Mouse (Mus musculus) liver, embryonic 13.5 days (tissue): ENCODE results near the gene Camta1. TPM values are rescaled to one million over a fixed set of nuclear protein-coding genes. Genes with fewer than 3 reads are reported as not detected.
A peak's percentile ranks its signal among the peaks of the same experiment; 100 is the strongest.

Experiments
- ATAC-seq: fragments of 200-750 bp; cut with Nextera tagmentation; 2 replicates; pipeline ENCODE4 v1.8.0; 2017; ENCODE audit warnings: low read depth, mild to moderate bottlenecking, moderate number of reproducible peaks, moderate library complexity
- DNase-seq: peaks from one replicate; pipeline ENCODE4 v3.0.0; 2022
- H3K27ac ChIP-seq: fragments of 300-500 bp; sonication (generic); 2 replicates; pipeline ENCODE4 v1.5.1; 2015; ENCODE audit warnings: moderate library complexity, mild to moderate bottlenecking, inconsistent platforms
- H3K27me3 ChIP-seq: fragments of 300-500 bp; sonication (generic); 2 replicates; pipeline ENCODE4 v1.6.1; 2015; ENCODE audit warnings: mild to moderate bottlenecking, inconsistent platforms
- H3K36me3 ChIP-seq: fragments of 300-500 bp; sonication (generic); 2 replicates; pipeline ENCODE4 v1.6.1; 2015; ENCODE audit warnings: mild to moderate bottlenecking, inconsistent platforms
- H3K4me1 ChIP-seq: fragments of 300-500 bp; sonication (generic); replicated peaks from 2 replicates; pipeline ENCODE4 v1.6.1; 2015; ENCODE audit warnings: inconsistent platforms
- H3K4me2 ChIP-seq: fragments of 300-500 bp; sonication (generic); 2 replicates; pipeline ENCODE4 v1.6.1; 2015; ENCODE audit warnings: inconsistent platforms, mild to moderate bottlenecking, moderate library complexity
- H3K4me3 ChIP-seq: fragments of 300-500 bp; sonication (generic); replicated peaks from 2 replicates; pipeline ENCODE4 v1.5.1; 2015; ENCODE audit warnings: mild to moderate bottlenecking, inconsistent platforms
- H3K9ac ChIP-seq: fragments of 300-500 bp; sonication (generic); 2 replicates; pipeline ENCODE4 v1.6.1; 2015; ENCODE audit warnings: mild to moderate bottlenecking, inconsistent platforms
- H3K9me3 ChIP-seq: fragments of 300-500 bp; sonication (generic); replicated peaks from 2 replicates; pipeline ENCODE4 v1.6.1; 2016; ENCODE audit warnings: inconsistent platforms
- WGBS: fragments of 180-500 bp; shearing (Covaris S2); methylation state at CpG from one replicate; pipeline ENCODE4 v1.1.7; 2015; ENCODE audit not compliant: insufficient replicate concordance; 5-methylcytosine and 5-hydroxymethylcytosine counted together
- polyA plus RNA-seq: library from polyadenylated mRNA; unstranded; fragments of >200 nt; fragmentation: Nextera tagmentation; extraction: Ambion mirVana; gene quantifications from 2 replicates; pipeline ENCODE4 v1.2.1, GENCODE M21; 2015

Camta1 gene
- polyA plus RNA-seq, 1 experiment from 2014 or later = 43.6 TPM

DNA sequence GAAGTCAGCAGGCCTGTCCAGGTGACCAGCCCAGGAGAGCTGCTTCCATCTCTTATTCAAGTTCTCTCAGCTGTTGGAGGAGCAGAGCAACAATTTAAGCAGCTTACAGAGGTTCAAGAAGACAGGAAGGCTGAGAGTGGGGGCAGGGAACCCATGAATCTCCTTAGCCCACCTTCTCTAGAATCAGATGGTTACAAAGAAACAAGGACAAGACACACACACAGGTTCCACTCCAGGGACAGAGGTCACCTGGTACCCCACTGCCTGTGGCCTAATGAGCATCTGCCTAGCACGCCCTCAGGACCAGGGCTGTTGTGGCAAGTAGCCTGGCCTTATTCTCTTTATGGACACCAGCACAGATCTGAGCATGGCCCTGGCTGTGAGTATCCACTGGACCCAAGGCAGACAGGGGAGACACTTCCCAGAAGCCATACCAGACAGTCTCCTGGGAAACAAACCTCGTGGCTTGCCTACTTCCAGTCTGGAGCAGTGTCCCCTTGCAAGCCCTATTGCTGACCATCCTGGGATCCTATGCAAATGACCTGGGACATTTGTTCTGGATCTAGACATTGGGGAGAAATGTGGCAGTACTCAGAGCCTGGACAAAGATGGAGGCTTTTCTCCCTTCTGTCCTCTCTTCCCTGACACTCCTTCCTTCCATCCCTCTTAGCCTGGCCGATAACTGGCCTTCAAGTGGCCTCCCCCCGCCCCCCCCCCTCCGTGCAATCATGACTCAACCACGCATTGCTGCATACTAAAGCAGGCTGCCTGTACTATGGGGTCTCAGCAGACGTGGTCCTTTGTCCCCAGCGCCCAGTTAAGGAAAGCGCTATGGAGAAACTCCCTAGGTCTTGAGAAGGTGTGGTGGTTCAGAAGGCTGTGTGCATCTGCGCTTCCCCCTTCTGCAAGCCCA, 733.8 kb downstream of the Camta1 start:
- H3K4me1 ChIP-seq = 0 out of 2 replicates have a peak, but pooled peaks cover 4% of the 10 kb centered on the region
- peak overlapping the region; percentile 60 for H3K4me2 ChIP-seq
- no peak for DNase-seq
- no peak for ATAC-seq
- peaks cover 42% of the 10 kb centered on the region for H3K27me3 ChIP-seq
- no peak overlapping the region for H3K27ac ChIP-seq
- no peaks in the 10 kb centered on the region for H3K36me3 ChIP-seq
- no peak overlapping the region for H3K9ac ChIP-seq
- peak overlapping the region; percentile 42; the same call in 1 of the 2 replicates for H3K4me3 ChIP-seq
- no peaks in the 10 kb centered on the region for H3K9me3 ChIP-seq
- WGBS = 11% methylated on average over 9 of the region's 10 CpGs

DNA sequence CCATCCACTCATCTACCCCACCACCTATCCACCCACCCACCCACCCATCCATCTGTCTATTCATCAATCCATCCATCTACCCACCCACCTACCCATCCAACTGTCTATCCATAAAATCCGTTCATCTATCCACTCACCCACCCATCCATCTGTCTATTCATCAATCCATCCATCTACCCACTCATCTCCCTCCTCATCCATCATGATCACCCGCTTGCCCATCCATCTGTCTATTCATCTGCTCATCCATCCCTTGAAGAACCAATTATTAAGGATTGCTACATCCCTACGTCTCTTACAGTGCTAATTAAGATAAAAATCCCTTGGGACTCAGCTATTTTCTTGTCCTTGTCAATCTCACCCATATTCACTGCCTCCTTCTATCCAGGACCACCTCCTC, 742.8 kb downstream of the Camta1 start:
- no peak for ATAC-seq
- no peak for DNase-seq
- no peaks in the 10 kb centered on the region for H3K4me1 ChIP-seq
- H3K4me2 ChIP-seq = no peak overlapping the region
- H3K36me3 ChIP-seq = no peaks in the 10 kb centered on the region
- no peak overlapping the region for H3K27ac ChIP-seq
- no peaks in the 10 kb centered on the region for H3K9me3 ChIP-seq
- no peak overlapping the region for H3K9ac ChIP-seq
- H3K27me3 ChIP-seq = no peaks in the 10 kb centered on the region
- WGBS = 55% methylated on average over 3 of the region's 3 CpGs
- H3K4me3 ChIP-seq = no peak overlapping the region

DNA sequence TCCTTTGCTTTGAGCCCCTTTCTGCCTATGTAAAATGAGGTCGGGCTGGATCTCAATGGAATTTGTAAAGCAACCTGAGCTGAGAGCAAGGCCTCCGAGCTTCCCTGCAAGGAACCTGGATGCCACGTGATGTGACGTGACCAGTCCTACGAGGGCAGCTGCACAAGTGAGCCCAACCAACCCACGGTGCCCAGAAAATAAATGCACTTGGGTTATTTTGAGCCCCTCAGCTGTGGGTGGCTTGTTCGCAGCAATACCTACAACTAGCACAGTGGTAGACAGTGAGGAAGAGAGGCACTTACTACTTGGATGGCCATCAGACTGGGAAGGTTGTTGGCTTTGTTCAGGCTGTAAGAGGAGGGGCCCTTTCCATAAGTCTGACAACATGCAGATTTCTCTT, 747.1 kb downstream of the Camta1 start:
- H3K27ac ChIP-seq = no peak overlapping the region
- H3K9me3 ChIP-seq = no peaks in the 10 kb centered on the region
- no peak overlapping the region for H3K4me2 ChIP-seq
- whole genome bisulfite sequencing = 60% methylated on average over 7 of the region's 7 CpGs
- DNase-seq = no peak
- no peak for ATAC-seq
- H3K27me3 ChIP-seq = peaks cover 23% of the 10 kb centered on the region
- no peak overlapping the region for H3K9ac ChIP-seq
- H3K4me1 ChIP-seq = no peaks in the 10 kb centered on the region
- H3K36me3 ChIP-seq = no peaks in the 10 kb centered on the region
- no peak overlapping the region for H3K4me3 ChIP-seq

DNA sequence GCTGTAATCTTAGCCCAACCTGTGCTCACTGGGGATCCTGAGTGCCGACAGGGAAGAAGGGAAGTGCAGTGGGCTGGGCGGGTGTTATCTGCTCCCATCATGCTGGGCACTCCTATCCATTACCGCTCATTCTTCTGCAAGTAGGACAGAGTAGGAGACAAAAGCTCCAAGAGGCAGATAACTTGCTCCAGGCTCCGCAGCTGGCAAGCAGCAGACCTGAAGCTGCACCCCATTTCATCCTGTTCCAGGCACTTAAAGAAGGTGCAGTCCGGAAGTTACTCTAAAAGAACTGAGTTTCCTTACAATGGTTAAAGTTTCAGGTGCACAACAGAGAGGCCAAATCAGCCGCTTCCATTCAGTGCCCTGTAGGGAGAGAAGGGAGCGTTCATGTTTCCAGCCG, 750.5 kb downstream of the Camta1 start:
- Histone ChIP-seq H3K4me2 (no peak overlapping the region), H3K27ac (no peak overlapping the region), H3K4me3 (no peak overlapping the region), H3K36me3 (no peaks in the 10 kb centered on the region), H3K4me1 (peaks cover 10% of the 10 kb centered on the region), H3K9ac (no peak overlapping the region), H3K9me3 (no peaks in the 10 kb centered on the region), H3K27me3 (peaks cover 57% of the 10 kb centered on the region)
- WGBS = 34% methylated on average over 8 of the region's 8 CpGs
- DNase-seq = no peak
- ATAC-seq = no peak

DNA sequence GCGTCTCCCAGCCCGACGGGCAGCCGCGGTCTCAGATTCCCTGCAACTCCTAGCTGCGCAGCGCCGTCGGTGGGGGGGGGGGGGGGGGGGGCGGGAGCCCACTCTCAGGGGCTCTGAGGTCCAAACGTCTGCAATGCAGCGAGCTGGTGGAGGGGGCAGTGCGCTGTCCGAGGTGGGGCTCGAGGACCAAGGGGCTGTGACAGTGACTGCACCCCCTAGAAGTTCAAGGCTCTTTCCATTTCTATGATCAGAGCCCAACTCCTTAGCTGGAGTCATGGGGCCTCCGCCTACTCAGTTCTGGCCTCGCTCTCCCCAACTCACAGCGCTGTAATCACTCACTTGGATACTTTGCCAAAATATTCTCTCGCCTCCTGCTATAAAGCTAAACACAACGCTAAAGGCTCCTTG, 752.8 kb downstream of the Camta1 start:
- no peak for ATAC-seq
- peaks cover 10% of the 10 kb centered on the region for H3K4me1 ChIP-seq
- no peaks in the 10 kb centered on the region for H3K9me3 ChIP-seq
- no peaks in the 10 kb centered on the region for H3K36me3 ChIP-seq
- DNase-seq = no peak
- no peak overlapping the region for H3K27ac ChIP-seq
- H3K4me3 ChIP-seq = peak overlapping the region; percentile 56
- peaks cover 71% of the 10 kb centered on the region for H3K27me3 ChIP-seq
- H3K9ac ChIP-seq = no peak overlapping the region
- 8% methylated on average over 11 of the region's 20 CpGs for WGBS
- peak overlapping the region; percentile 71 for H3K4me2 ChIP-seq

DNA sequence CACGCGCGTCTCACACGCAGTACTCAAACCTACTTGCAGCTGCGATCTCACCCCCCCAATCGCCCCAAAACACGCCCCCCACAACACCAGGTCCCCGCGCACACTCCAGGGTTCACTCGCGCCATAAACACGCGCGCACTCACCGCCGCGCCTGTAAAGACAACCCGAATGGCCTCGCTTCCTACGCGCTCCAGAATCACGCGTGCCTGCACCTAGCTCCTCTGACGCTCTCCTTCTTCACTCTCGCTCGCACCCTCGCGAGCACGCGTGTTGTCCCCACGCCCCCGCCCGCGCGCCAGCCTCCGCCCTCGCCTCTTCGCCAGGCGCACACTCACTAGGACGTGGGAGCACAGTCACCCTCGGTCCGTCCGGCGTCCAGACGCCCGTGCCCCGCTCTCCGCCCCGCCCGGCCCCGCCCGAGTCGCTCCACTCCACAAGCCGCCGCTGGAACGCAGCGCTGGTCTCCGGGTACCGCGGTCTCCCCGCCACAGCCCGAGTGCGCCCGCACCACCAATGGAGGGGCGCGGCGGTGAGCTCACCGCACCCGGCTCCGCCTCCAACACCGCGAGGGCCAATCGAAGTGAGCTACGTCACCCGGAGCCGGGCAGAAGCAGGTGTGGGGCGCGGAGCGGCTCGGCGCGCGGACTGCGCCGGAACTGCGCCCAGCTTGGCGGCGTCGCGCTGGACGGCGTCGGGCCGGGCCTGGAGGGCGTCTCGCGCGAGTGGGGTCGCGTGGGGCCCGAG, 753.5 kb downstream of the Camta1 start:
- H3K4me2 ChIP-seq = peak overlapping the region; percentile 71
- peak overlapping the region; percentile 56 for H3K4me3 ChIP-seq
- H3K9ac ChIP-seq = no peak overlapping the region
- peaks cover 10% of the 10 kb centered on the region for H3K4me1 ChIP-seq
- peaks cover 71% of the 10 kb centered on the region for H3K27me3 ChIP-seq
- H3K36me3 ChIP-seq = no peaks in the 10 kb centered on the region
- 1% methylated on average over 100 of the region's 101 CpGs for WGBS
- no peaks in the 10 kb centered on the region for H3K9me3 ChIP-seq
- DNase-seq (peak; percentile 6), ATAC-seq (peak; percentile 92)
- H3K27ac ChIP-seq = no peak overlapping the region

DNA sequence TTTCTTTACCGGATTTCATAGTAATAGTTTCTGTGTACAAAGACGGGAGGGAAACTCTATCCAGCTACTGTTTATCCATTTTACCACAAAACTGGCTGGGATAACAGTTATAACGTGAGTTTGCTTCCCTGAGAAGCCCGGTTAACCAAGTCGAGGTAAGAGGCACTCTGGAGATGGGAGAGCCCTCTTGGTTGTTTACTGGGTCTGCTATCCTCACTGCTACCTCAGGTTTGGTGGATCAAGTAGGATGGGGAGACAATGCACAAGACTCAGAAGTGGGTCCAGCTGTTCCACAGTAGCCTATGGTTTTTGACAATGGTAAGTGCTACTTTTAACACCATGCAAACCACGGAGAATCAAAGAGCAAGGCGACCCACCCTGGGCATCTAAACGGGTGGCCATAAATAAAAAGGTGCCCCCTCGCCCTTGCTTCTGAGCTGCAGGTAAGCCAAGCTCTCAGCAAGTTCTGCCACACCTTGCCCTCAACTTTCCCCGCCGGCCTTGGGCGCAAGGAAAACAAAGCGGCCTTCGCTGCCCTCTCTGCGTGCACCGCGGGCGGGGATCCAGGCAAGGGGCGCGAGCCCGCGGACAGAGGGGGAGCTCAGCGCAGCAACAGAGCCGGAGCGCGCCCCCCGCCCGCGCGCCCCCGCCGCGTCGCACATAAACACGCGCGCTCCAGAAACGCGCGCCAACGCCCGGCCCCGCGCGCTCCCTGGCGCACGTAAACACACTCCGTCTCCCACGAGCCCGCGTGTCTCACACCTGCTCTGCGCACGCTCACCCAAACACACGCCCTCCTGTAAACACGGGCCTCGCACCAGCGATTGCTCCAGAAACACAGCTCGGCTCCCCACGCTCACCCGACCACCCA, 754.3 kb downstream of the Camta1 start:
- Histone ChIP-seq H3K27ac (no peak overlapping the region), H3K9me3 (no peaks in the 10 kb centered on the region), H3K9ac (no peak overlapping the region), H3K4me2 (peak overlapping the region; percentile 71), H3K36me3 (no peaks in the 10 kb centered on the region), H3K4me3 (peak overlapping the region; percentile 56), H3K27me3 (peaks cover 71% of the 10 kb centered on the region), H3K4me1 (peaks cover 10% of the 10 kb centered on the region)
- WGBS = 5% methylated on average over 60 of the region's 60 CpGs
- DNase-seq (no peak), ATAC-seq (no peak)

DNA sequence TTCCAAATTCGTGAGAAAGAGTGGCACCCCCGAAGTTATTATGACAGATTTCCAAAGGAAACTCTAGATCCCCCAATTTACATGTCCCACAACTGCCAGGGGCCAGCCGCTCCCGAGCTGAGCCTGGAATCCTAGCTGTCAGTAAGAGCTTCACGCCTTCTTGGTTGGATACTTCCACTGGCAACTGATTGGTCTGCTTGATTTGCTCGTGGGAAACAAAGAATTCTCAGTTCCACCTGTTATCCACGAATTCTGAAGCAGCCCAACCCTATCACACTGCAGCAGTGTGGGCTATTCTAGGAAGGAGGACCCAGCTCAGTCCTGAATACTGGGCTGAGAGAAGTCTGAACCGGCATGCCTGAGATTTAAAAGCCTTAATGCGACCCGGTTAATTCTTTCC, 755.2 kb downstream of the Camta1 start:
- Histone ChIP-seq H3K27me3 (peaks cover 67% of the 10 kb centered on the region), H3K27ac (no peak overlapping the region), H3K4me1 (peaks cover 10% of the 10 kb centered on the region), H3K9ac (no peak overlapping the region), H3K9me3 (no peaks in the 10 kb centered on the region), H3K4me2 (no peak overlapping the region), H3K4me3 (no peak overlapping the region), H3K36me3 (no peaks in the 10 kb centered on the region)
- WGBS = 37% methylated on average over 10 of the region's 10 CpGs
- ATAC-seq (no peak), DNase-seq (no peak)

DNA sequence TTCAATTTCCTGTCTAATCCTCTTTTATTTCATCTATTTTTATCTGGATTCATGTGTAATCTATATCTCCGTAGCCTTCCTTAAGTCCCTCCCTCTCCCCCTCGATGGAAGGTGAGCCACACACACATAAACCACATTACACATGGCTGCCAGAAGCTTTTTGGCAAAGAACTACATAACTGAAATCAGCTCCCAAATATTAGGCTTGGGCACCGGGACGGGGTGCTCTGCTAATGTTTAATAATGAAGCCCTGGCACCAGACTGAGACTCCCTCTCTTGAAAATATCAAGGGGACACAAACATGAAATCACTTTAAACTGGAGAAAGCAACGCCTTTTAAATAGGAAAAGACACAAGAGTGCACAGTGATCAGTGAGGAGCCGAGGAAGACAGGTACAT, 755.8 kb downstream of the Camta1 start:
- Histone ChIP-seq H3K27me3 (peaks cover 61% of the 10 kb centered on the region), H3K4me2 (no peak overlapping the region), H3K9me3 (no peaks in the 10 kb centered on the region; the same call in 1 of the 2 replicates), H3K27ac (no peak overlapping the region), H3K4me1 (peaks cover 10% of the 10 kb centered on the region), H3K4me3 (no peak overlapping the region), H3K36me3 (no peaks in the 10 kb centered on the region), H3K9ac (no peak overlapping the region)
- 61% methylated on average over 6 of the region's 6 CpGs for WGBS
- DNase-seq (no peak), ATAC-seq (no peak)

DNA sequence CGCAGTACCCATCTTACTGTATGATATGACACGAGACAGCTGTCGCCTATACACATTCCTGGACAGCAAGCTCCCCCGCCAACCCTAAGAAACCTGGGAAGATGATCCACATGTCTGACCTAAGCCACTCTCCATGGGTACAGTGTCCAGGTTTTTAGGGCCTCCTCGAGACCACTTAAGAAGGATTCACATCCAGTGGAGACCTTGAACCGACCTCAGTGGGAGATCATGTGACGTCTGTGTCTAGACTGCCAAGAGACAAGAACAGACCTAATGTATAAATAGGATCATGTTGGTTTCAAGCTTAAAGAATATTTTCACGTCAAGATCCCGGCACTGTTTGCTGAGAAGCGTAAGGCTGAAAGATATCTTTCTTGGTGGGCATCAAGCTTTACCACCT, 757.5 kb downstream of the Camta1 start:
- H3K9ac ChIP-seq = no peak overlapping the region
- 71% methylated on average over 10 of the region's 10 CpGs for WGBS
- peaks cover 44% of the 10 kb centered on the region for H3K27me3 ChIP-seq
- DNase-seq = no peak
- H3K4me1 ChIP-seq = peaks cover 10% of the 10 kb centered on the region
- no peak overlapping the region for H3K27ac ChIP-seq
- ATAC-seq = no peak
- no peaks in the 10 kb centered on the region; the same call in 1 of the 2 replicates for H3K9me3 ChIP-seq
- H3K4me2 ChIP-seq = no peak overlapping the region
- H3K4me3 ChIP-seq = no peak overlapping the region
- H3K36me3 ChIP-seq = no peaks in the 10 kb centered on the region

DNA sequence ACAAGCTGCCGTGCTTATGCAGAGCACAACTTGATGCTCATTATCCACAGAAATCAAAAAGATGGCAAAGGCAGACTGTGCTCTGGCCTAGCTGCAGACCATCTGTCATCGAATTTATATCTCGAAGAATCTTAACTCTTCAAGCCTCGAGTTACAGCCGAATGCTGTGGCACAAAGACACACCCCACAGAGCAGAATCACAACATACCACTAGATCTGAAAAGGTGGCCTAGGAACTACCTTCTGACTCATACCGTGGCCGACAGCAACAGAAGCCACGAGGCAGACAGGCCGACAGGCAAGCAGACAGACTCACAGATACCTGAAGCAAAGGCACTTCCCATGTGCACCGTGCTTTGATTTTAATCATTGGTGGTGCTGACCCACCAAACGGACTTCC, 758.0 kb downstream of the Camta1 start:
- no peak overlapping the region for H3K4me2 ChIP-seq
- ATAC-seq = no peak
- no peak overlapping the region for H3K27ac ChIP-seq
- H3K9ac ChIP-seq = no peak overlapping the region
- no peaks in the 10 kb centered on the region; the same call in 1 of the 2 replicates for H3K9me3 ChIP-seq
- no peaks in the 10 kb centered on the region for H3K36me3 ChIP-seq
- H3K4me3 ChIP-seq = no peak overlapping the region
- WGBS = 73% methylated on average over 11 of the region's 11 CpGs
- no peak for DNase-seq
- peaks cover 39% of the 10 kb centered on the region for H3K27me3 ChIP-seq
- H3K4me1 ChIP-seq = peaks cover 10% of the 10 kb centered on the region
